Mouse (Mus musculus) hindbrain, embryonic 10.5 days (tissue): ENCODE results near the gene Kif3a. TPM values are rescaled to one million over a fixed set of nuclear protein-coding genes. Genes with fewer than 3 reads are reported as not detected.

Experiments
- DNase-seq: peaks from one replicate; pipeline ENCODE4 v3.0.0-alpha.2; 2017; ENCODE audit warnings: low spot score
- H3K27ac ChIP-seq: fragments of 300-500 bp; sonication (generic); 2 replicates; pipeline ENCODE4 v1.5.1; 2016; ENCODE audit warnings: mild to moderate bottlenecking, moderate library complexity
- H3K27me3 ChIP-seq: fragments of 300-500 bp; sonication (generic); 2 replicates; pipeline ENCODE4 v1.6.1; 2016; ENCODE audit warnings: mild to moderate bottlenecking; ENCODE audit not compliant: poor library complexity, insufficient read depth, severe bottlenecking
- H3K36me3 ChIP-seq: fragments of 300-500 bp; sonication (generic); 2 replicates; pipeline ENCODE4 v1.6.1; 2016; ENCODE audit warnings: mild to moderate bottlenecking, moderate library complexity
- H3K4me1 ChIP-seq: fragments of 300-500 bp; sonication (generic); replicated peaks from 2 replicates; pipeline ENCODE4 v1.6.1; 2016; ENCODE audit warnings: mild to moderate bottlenecking
- H3K4me3 ChIP-seq: fragments of 300-500 bp; sonication (generic); 2 replicates; pipeline ENCODE4 v1.5.1; 2016; ENCODE audit warnings: mild to moderate bottlenecking, moderate library complexity
- H3K9me3 ChIP-seq: fragments of 300-500 bp; sonication (generic); 2 replicates; pipeline ENCODE4 v1.6.1; 2016; ENCODE audit warnings: mild to moderate bottlenecking, moderate library complexity
- WGBS: fragments of 180-500 bp; shearing (Covaris S2); methylation state at CpG from one replicate; pipeline ENCODE4 v1.1.7; 2016; 5-methylcytosine and 5-hydroxymethylcytosine counted together
- polyA plus RNA-seq: library from polyadenylated mRNA; unstranded; fragments of >200 nt; fragmentation: Nextera tagmentation; extraction: Ambion mirVana; gene quantifications from 2 replicates; pipeline ENCODE4 v1.2.1, GENCODE M21; 2016

The Kif3a gene
- polyA plus RNA-seq, 1 experiment from 2014 or later, result 67.8 TPM

DNA sequence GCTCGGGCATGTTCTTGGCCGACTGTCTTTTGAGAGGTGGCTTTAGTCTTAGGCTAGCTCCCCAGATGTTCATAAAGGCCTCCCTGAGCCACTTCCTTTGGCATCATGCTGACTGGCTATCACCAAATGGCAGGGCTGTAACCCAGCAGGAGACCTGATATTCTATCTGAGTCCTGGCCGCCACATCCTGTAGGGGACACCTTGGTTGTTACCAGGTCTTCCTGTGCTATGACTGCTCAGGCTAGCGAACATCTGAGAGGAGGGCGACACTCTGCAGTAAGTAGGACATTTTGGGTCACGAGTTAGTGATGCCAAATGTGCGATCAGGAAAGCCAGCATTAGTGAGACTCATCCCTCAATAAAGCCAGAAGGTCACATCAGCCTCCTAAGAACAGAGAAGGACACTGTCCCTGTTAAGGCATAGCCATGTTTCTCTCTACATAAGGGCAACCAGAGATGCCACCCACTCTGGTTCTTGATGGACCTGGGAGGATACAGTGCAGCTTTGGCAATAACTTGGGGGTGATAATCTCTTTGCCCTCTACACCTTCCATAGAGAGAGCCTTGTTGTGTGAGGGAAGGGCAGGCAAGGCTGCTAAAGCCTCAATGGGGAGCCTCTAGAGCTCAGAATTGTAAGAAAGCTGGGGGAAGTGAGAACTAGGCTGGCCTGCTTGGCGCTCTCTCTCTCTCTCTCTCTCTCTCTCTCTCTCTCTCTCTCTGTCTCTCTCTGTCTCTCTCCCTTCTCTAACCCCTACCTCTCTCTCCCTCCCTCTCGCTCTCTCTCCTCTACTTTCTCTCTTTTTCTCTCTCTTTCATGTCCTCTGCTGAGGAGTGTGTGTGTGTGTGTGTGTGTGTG is 38.6 kb upstream of the Kif3a start:
- Histone ChIP-seq H3K9me3 (no peaks in the 10 kb centered on the region), H3K27ac (no peak overlapping the region), H3K4me3 (no peak overlapping the region), H3K36me3 (peaks cover 8% of the 10 kb centered on the region), H3K27me3 (peaks cover 6% of the 10 kb centered on the region), H3K4me1 (peaks cover 47% of the 10 kb centered on the region)
- DNase-seq, result no peak
- 72% methylated on average over 9 of the region's 9 CpGs for WGBS

DNA sequence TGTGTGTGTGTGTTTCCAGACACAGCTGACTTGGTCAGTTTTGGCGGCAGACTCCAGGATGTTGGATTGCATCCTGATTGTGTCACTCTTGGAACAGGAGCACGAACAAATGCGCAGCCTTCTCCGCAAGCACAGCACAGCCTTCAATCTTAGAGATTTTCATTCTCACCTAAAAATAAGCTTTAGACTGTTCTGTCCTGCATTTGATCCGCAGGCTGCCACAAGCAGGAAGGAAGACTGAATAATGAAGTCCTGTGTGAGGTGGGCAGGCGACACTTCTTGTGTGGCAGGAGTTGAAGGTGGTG is 38.0 kb upstream of the Kif3a start:
- Histone ChIP-seq H3K27ac (no peak overlapping the region), H3K36me3 (peaks cover 14% of the 10 kb centered on the region), H3K9me3 (no peaks in the 10 kb centered on the region), H3K4me3 (no peak overlapping the region), H3K27me3 (peaks cover 4% of the 10 kb centered on the region; the same call in 1 of the 2 replicates), H3K4me1 (peaks cover 41% of the 10 kb centered on the region)
- 75% methylated on average over 6 of the region's 6 CpGs for WGBS
- no peak for DNase-seq

DNA sequence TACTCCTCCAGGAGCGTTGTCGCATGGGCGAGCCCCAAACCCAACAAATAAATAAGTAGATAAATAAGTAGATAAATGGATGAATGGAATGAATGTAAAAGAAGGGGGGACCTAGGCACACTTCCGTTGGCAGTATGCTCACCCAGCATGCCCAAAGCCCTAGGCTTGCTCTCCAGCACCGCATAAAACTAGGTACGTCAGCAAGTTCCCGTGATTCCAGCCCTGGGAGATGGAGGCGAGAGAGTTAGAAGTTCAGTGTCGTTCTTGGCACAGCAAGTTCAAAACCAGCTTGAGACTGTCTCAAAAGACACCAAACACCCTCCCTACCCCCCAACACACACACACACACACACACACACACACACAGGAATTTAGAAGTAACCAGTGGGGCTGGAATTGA is 37.2 kb upstream of the Kif3a start:
- 80% methylated on average over 9 of the region's 9 CpGs for WGBS
- H3K27ac ChIP-seq, result no peak overlapping the region
- no peaks in the 10 kb centered on the region; the same call in 1 of the 2 replicates for H3K27me3 ChIP-seq

GRCm38 (mm10) chr11:53531578-53532230 is 35.5 kb upstream of the Kif3a start:
- no peak overlapping the region for H3K27ac ChIP-seq
- peaks cover 22% of the 10 kb centered on the region for H3K4me1 ChIP-seq
- no peak overlapping the region for H3K4me3 ChIP-seq
- no peak for DNase-seq
- H3K9me3 ChIP-seq, result no peaks in the 10 kb centered on the region
- H3K27me3 ChIP-seq, result no peaks in the 10 kb centered on the region; the same call in 1 of the 2 replicates
- WGBS, result 92% methylated on average over 10 of the region's 10 CpGs
- H3K36me3 ChIP-seq, result peaks cover 39% of the 10 kb centered on the region

More for the DNA sequence above, 37.2 kb upstream of the Kif3a start:
- H3K4me3 ChIP-seq, result no peak overlapping the region
- H3K9me3 ChIP-seq, result no peaks in the 10 kb centered on the region
- peaks cover 22% of the 10 kb centered on the region for H3K36me3 ChIP-seq
- no peak for DNase-seq
- peaks cover 33% of the 10 kb centered on the region for H3K4me1 ChIP-seq

DNA sequence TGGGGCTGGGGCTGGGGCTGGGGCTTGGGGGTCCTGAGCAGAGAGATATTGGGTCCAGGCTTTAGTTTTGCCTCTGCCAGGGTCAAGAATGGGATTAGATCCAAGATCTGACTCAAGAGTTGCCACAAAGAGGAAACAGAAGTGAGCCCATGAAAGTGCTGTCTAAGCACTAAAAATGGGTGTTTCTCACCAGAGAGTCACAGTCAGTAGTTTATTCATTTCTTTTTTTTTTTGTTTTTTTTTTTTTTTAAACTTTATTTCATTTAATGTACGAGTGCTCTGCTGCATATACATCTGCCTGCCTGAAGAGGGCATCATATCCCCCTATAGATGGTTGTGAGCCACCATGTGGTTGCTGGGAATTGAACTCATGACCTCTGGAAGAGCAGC is 35.0 kb upstream of the Kif3a start:
- no peak for DNase-seq
- no peaks in the 10 kb centered on the region; the same call in none of the 2 replicates for H3K27me3 ChIP-seq
- H3K36me3 ChIP-seq, result peaks cover 44% of the 10 kb centered on the region
- H3K27ac ChIP-seq, result no peak overlapping the region
- H3K9me3 ChIP-seq, result no peaks in the 10 kb centered on the region
- 96% methylated on average over 1 of the region's 1 CpGs for WGBS
- H3K4me1 ChIP-seq, result peaks cover 22% of the 10 kb centered on the region
- H3K4me3 ChIP-seq, result no peak overlapping the region

DNA sequence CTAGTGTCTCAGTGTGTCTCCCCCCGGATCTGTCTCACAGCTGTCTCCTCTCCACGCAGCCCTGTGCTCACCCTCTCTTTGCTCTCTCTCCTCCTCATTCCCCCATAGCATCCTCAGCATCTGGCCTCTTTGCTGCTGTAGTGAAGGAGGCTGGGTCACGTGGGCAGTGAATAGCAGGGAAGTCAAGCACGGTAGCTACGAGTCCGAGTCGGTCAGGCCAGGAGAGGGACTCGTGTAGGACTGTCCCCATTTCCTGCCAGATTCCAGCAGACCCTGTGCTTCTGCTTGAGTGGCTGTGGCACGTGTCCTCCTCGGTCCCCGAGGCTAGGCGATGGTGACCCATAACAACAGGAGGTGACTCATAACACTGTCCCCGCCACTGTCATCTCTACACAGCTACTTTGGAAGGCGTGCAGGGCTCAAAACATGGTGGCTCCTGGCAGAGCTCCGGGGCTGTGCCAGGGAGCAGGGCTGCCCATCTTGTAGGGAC is 28.1 kb upstream of the Kif3a start:
- peak overlapping the region; percentile 13; the same call in 1 of the 2 replicates for H3K27ac ChIP-seq
- DNase-seq, result no peak
- H3K27me3 ChIP-seq, result no peaks in the 10 kb centered on the region; the same call in 1 of the 2 replicates
- H3K4me1 ChIP-seq, result peaks cover 16% of the 10 kb centered on the region
- H3K9me3 ChIP-seq, result no peaks in the 10 kb centered on the region
- peaks cover 62% of the 10 kb centered on the region for H3K36me3 ChIP-seq
- no peak overlapping the region for H3K4me3 ChIP-seq
- WGBS, result 57% methylated on average over 15 of the region's 15 CpGs

GRCm38 (mm10) chr11:53540394-53540793 is 26.8 kb upstream of the Kif3a start:
- WGBS, result 91% methylated on average over 3 of the region's 3 CpGs
- Histone ChIP-seq H3K27me3 (no peaks in the 10 kb centered on the region; the same call in 1 of the 2 replicates), H3K4me1 (peaks cover 16% of the 10 kb centered on the region), H3K27ac (no peak overlapping the region), H3K9me3 (no peaks in the 10 kb centered on the region), H3K36me3 (peaks cover 48% of the 10 kb centered on the region), H3K4me3 (no peak overlapping the region)
- DNase-seq, result no peak

- H3K4me1 ChIP-seq, result peaks cover 20% of the 10 kb centered on the region
- H3K36me3 ChIP-seq, result peaks cover 40% of the 10 kb centered on the region
- no peaks in the 10 kb centered on the region; the same call in 1 of the 2 replicates for H3K27me3 ChIP-seq
- 82% methylated on average over 11 of the region's 11 CpGs for WGBS
- no peak overlapping the region for H3K4me3 ChIP-seq
- no peak for DNase-seq
- H3K9me3 ChIP-seq, result no peaks in the 10 kb centered on the region
- H3K27ac ChIP-seq, result no peak overlapping the region
Observed at GRCm38 (mm10) chr11:53541222-53541621, 26.0 kb upstream of the Kif3a start.

GRCm38 (mm10) chr11:53543021-53543420 is 24.2 kb upstream of the Kif3a start:
- no peak overlapping the region for H3K4me3 ChIP-seq
- WGBS, result 72% methylated on average over 7 of the region's 7 CpGs
- no peak overlapping the region for H3K27ac ChIP-seq
- peaks cover 22% of the 10 kb centered on the region for H3K36me3 ChIP-seq
- no peaks in the 10 kb centered on the region for H3K9me3 ChIP-seq
- H3K4me1 ChIP-seq, result peaks cover 21% of the 10 kb centered on the region
- no peaks in the 10 kb centered on the region for H3K27me3 ChIP-seq
- DNase-seq, result no peak

DNA sequence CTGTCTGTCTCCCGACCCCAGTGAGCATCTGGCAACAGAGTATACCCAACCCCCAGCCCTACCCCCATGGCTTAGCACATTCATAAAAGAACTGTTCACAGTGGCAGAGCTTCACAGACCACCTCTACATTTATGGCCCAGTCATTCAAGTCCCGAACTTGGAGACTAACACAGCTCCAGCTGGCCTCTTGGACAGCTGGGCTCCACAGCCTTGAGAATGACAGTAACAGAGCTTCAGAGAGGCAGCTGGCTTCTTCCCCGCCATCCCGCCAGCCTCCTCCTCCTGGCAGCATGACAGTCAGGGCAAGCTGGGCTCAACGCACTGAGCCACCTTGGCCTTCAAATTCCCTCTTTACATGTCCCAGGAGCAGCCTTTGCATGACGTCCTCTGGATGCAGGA is 20.9 kb upstream of the Kif3a start:
- Histone ChIP-seq H3K27ac (no peak overlapping the region), H3K9me3 (0 out of 2 replicates have a peak, but pooled peaks cover 3% of the 10 kb centered on the region), H3K36me3 (no peaks in the 10 kb centered on the region), H3K4me1 (peaks cover 14% of the 10 kb centered on the region; the same call in 1 of the 2 replicates), H3K4me3 (no peak overlapping the region), H3K27me3 (no peaks in the 10 kb centered on the region)
- 69% methylated on average over 6 of the region's 6 CpGs for WGBS
- DNase-seq, result no peak

GRCm38 (mm10) chr11:53547566-53547965 is 19.6 kb upstream of the Kif3a start:
- Histone ChIP-seq H3K4me1 (peaks cover 12% of the 10 kb centered on the region; the same call in 1 of the 2 replicates), H3K27ac (no peak overlapping the region), H3K36me3 (no peaks in the 10 kb centered on the region), H3K9me3 (0 out of 2 replicates have a peak, but pooled peaks cover 3% of the 10 kb centered on the region), H3K27me3 (no peaks in the 10 kb centered on the region), H3K4me3 (no peak overlapping the region)
- no peak for DNase-seq
- 92% methylated on average over 6 of the region's 6 CpGs for WGBS

DNA sequence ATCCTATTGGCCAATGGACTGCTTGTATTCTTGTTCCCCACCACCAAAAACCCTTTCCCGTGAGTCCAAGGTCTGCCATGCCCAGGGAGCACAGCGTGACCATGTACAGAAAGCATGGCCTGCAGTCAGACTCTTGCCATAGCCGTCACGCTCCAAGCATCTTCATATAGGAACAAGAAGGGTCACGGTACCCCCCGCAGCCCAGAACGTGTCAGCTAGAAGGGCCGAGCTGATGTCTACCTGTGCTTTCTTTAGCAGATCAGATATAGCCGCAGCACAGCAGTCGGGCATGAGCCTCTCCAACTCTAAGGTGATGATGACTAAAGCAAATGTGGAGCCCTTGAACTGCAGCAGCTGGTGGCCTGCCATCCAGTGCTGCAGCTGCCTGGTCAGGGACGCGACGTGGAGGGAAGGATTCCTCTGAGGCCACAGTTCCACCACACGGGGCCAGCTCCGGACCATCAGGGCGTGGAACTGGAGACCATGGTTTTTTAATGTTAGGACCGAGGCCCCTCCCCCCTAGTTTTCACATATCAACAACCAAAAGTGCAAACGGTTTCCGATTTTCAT is 19.1 kb upstream of the Kif3a start:
- DNase-seq, result no peak
- Histone ChIP-seq H3K27me3 (no peaks in the 10 kb centered on the region), H3K4me1 (peaks cover 7% of the 10 kb centered on the region; the same call in 1 of the 2 replicates), H3K27ac (no peak overlapping the region), H3K9me3 (peaks cover 6% of the 10 kb centered on the region; the same call in 1 of the 2 replicates), H3K4me3 (no peak overlapping the region), H3K36me3 (no peaks in the 10 kb centered on the region)
- 89% methylated on average over 19 of the region's 19 CpGs for WGBS
